Mouse (Mus musculus): ENCODE measurements at regions not wholly inside any gene's neighbourhood (a gene's known extent, or its start where the extent isn't known, plus 50 kb on each side); places are given as distances from the start of the nearest gene placed in this dataset.
A peak's percentile ranks its signal among the peaks of the same experiment; 100 is the strongest.

- ATAC-seq (ENCODE audit: low TSS enrichment): no peak
These were observed 252.7 kb upstream of the Dio3 start for GRCm38 (mm10) chr12:110026033-110026750.

GRCm38 (mm10) chr12:110027345-110027744 lies 251.5 kb upstream of the Dio3 start:
- ATAC-seq (ENCODE audit: low TSS enrichment): no peak

GRCm38 (mm10) chr12:110027976-110028375 lies 250.9 kb upstream of the Dio3 start:
- ATAC-seq (ENCODE audit: low TSS enrichment): no peak

GRCm38 (mm10) chr12:110028646-110029045 lies 250.2 kb upstream of the Dio3 start:
- ATAC-seq (ENCODE audit: low TSS enrichment): no peak

- ATAC-seq (ENCODE audit: low TSS enrichment): no peak
These were observed 247.5 kb upstream of the Dio3 start for GRCm38 (mm10) chr12:110031326-110031725.

- ATAC-seq (ENCODE audit: low TSS enrichment): no peak
These were observed 243.7 kb upstream of the Dio3 start for GRCm38 (mm10) chr12:110035171-110035570.

- ATAC-seq (ENCODE audit: low TSS enrichment): peak; percentile 74
These were observed 238.2 kb upstream of the Dio3 start for GRCm38 (mm10) chr12:110040682-110041081.

GRCm38 (mm10) chr12:110041782-110042181 lies 237.1 kb upstream of the Dio3 start:
- ATAC-seq (ENCODE audit: low TSS enrichment): no peak

- no peak for ATAC-seq (ENCODE audit: low TSS enrichment)
These were observed 234.6 kb upstream of the Dio3 start for GRCm38 (mm10) chr12:110044266-110044665.

- ATAC-seq (ENCODE audit: low TSS enrichment): no peak
These were observed 234.1 kb upstream of the Dio3 start for GRCm38 (mm10) chr12:110044721-110045120.

GRCm38 (mm10) chr12:110045770-110046330 lies 233.0 kb upstream of the Dio3 start:
- no peak for ATAC-seq (ENCODE audit: low TSS enrichment)

GRCm38 (mm10) chr12:110046613-110047012 lies 232.3 kb upstream of the Dio3 start:
- ATAC-seq (ENCODE audit: low TSS enrichment): no peak

- ATAC-seq (ENCODE audit: low TSS enrichment): peak; percentile 74; the same call in 1 of the 2 replicates
These were observed 231.2 kb upstream of the Dio3 start for GRCm38 (mm10) chr12:110047466-110048250.

GRCm38 (mm10) chr12:110049154-110049736 lies 229.6 kb upstream of the Dio3 start:
- peak; percentile 84 for ATAC-seq (ENCODE audit: low TSS enrichment)

- no peak for ATAC-seq (ENCODE audit: low TSS enrichment)
These were observed 219.5 kb upstream of the Dio3 start for GRCm38 (mm10) chr12:110059321-110059720.

GRCm38 (mm10) chr12:110061961-110062360 lies 216.9 kb upstream of the Dio3 start:
- no peak for ATAC-seq (ENCODE audit: low TSS enrichment)

- ATAC-seq (ENCODE audit: low TSS enrichment): no peak
These were observed 215.9 kb upstream of the Dio3 start for GRCm38 (mm10) chr12:110063013-110063412.

GRCm38 (mm10) chr12:110066361-110066885 lies 212.4 kb upstream of the Dio3 start:
- no peak for ATAC-seq (ENCODE audit: low TSS enrichment)

GRCm38 (mm10) chr12:110070506-110070905 lies 208.4 kb upstream of the Dio3 start:
- ATAC-seq (ENCODE audit: low TSS enrichment): no peak

GRCm38 (mm10) chr12:110071823-110072222 lies 207.0 kb upstream of the Dio3 start:
- ATAC-seq (ENCODE audit: low TSS enrichment): no peak

GRCm38 (mm10) chr12:110074921-110075320 lies 203.9 kb upstream of the Dio3 start:
- no peak for ATAC-seq (ENCODE audit: low TSS enrichment)

- ATAC-seq (ENCODE audit: low TSS enrichment): no peak
These were observed 201.5 kb upstream of the Dio3 start for GRCm38 (mm10) chr12:110077211-110077884.

Measured in frontal cortex, adult (tissue).